In genomic region chr1:36064861-36065760, GRCm38 (mm10) we compare ENCODE assay signal across 1 mouse cellular context.
TF ChIP-seq lines count a peak whose summit lies in the region.

No protein-coding gene starts in this region.

TF ChIP-seq in CH12.LX, 34 proteins besides CTCF, POLR2A, EP300 and RAD21 (continued from another document):
- TF ChIP-seq JUND (conservative IDR thresholded peaks at IDR 0.05; ENCODE audit: low read depth, low read length) (no peak), MAX (IDR thresholded peaks at IDR 0.05; ENCODE audit: low read length) (peak; percentile 72), ZC3H11A (IDR thresholded peaks at IDR 0.05; ENCODE audit: low read depth, low read length) (peak; percentile 51), POLR2AphosphoS2 (IDR thresholded peaks at IDR 0.05; ENCODE audit: low read depth, low read length) (no peak), ZNF384 (IDR thresholded peaks at IDR 0.05; ENCODE audit: low read depth, low read length) (no peak), ZKSCAN1 (IDR thresholded peaks at IDR 0.05; ENCODE audit: borderline replicate concordance, low read depth, low read length) (no peak), NELFE (IDR thresholded peaks at IDR 0.05; ENCODE audit: low read depth, low read length) (peak; percentile 38; the same call in 1 of the 2 replicates), CHD1 (IDR thresholded peaks at IDR 0.05; ENCODE audit: low read depth, low read length) (peak; percentile 62; the same call in 1 of the 2 replicates), USF2 (conservative IDR thresholded peaks at IDR 0.05; ENCODE audit: low read depth, low read length) (no peak), ETS1 (conservative IDR thresholded peaks at IDR 0.05; ENCODE audit: low read depth, low read length) (peak; percentile 58; the same call in 1 of the 2 replicates), BHLHE40 (IDR thresholded peaks at IDR 0.05; ENCODE audit: low read depth, low read length) (peak; percentile 86)
